Mouse (Mus musculus): ENCODE results near the gene Ripor1. TPM values are rescaled to one million over a fixed set of nuclear protein-coding genes. Genes with fewer than 3 reads are reported as not detected.

Ripor1 gene
- polyA plus RNA-seq, 1 experiment from 2014 or later, result 44.4 TPM

DNA sequence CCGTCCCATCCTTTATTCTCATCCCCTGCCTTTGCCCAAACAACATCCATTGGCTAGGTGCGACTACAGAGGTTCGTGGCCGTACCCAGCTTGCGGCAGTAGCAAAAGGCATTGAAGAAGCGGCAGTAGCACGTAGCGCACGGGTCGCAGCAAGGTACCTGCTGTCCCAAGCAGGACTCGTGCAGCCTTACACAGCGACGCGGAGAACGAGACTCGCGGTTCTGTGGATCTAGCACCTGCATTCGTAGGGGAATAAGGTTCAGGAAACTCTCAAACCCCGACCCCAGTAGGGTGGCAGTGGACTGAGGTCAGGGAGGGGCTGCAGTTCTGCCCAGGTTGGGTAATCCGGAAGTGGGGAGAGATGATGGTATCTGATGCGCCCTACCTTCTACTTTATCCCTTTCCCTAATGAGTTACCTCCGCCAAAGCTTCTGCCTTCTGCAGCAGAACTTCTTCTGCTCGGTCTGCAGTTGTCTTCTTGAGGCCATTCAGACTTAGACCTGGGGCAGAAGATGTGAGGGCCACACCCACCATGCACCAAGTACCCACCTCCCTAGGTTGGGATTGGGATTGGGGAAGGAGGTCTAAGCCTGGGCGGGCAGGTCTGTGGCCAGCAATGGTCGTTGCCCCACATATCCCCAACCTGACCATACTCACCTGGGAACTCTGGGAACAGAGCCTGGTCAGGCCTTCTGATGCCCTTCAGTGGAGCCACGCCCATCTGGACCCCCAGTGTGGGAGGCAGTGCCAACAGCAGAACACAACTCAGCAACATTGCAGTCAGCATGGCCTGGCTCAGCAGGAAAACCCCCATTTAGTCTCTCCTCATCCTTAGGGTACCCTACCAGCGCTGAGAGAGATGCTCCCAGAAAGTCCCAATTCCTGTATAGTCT lies 38.1 kb upstream of the Ripor1 start:
- peak; percentile 23 for DNase-seq (ENCODE audit: low spot score)
- no peaks in the 10 kb centered on the region for H3K9me3 ChIP-seq (replicated peaks; ENCODE audit: low read length)
- peaks cover 4% of the 10 kb centered on the region; the same call in 1 of the 2 replicates for H3K4me1 ChIP-seq (replicated peaks; ENCODE audit: insufficient read depth, low read length)
- no peak for TF ChIP-seq CTCF (IDR thresholded peaks at IDR 0.05; ENCODE audit: low read depth)
- peak overlapping the region; percentile 61 for H3K9ac ChIP-seq (ENCODE audit: low read depth, low read length)
- no peaks in the 10 kb centered on the region for H3K27me3 ChIP-seq (ENCODE audit: insufficient read depth, low read length)
- H3K4me2 ChIP-seq (ENCODE audit: low read length), result peak overlapping the region; percentile 65
- no peak overlapping the region for H3K27ac ChIP-seq
- peak overlapping the region; percentile 83 for H3K4me3 ChIP-seq (replicated peaks; ENCODE audit: low read depth, low read length)
- ATAC-seq (replicated peaks; ENCODE audit: low FRiP score, low read depth), result no peak
- no peaks in the 10 kb centered on the region for H3K36me3 ChIP-seq (ENCODE audit: insufficient read depth, low read length)
- WGBS, result 32% methylated on average over 27 of the region's 27 CpGs

DNA sequence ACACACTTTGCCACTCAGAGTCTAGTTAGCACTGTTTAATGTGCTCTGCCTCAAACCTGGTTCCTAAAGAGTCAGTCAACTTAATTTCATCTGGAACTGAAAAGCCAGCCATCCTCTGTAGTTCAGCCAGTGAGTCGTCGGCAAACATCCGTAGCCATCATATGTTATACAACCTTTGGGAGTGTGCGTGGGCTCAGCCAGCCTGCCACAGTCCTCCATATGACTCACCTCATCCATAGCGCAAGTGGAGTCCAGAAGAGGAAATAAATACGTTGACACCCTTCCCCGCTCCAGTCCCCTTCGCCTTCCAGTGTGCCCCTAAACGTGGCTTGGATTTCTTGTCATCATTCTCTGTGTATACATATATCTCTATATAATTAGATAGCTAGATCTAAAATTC lies 33.2 kb upstream of the Ripor1 start:
- no peaks in the 10 kb centered on the region for H3K9me3 ChIP-seq (replicated peaks; ENCODE audit: low read length)
- 88% methylated on average over 9 of the region's 9 CpGs for WGBS
- H3K27me3 ChIP-seq (ENCODE audit: insufficient read depth, low read length), result no peaks in the 10 kb centered on the region
- H3K4me2 ChIP-seq (ENCODE audit: low read length), result no peak overlapping the region
- no peak overlapping the region for H3K4me3 ChIP-seq (replicated peaks; ENCODE audit: low read depth, low read length)
- no peaks in the 10 kb centered on the region for H3K4me1 ChIP-seq (replicated peaks; ENCODE audit: insufficient read depth, low read length)
- H3K9ac ChIP-seq (ENCODE audit: low read depth, low read length), result no peak overlapping the region
- H3K27ac ChIP-seq, result no peak overlapping the region
- TF ChIP-seq CTCF (IDR thresholded peaks at IDR 0.05; ENCODE audit: low read depth), result no peak
- ATAC-seq (replicated peaks; ENCODE audit: low FRiP score, low read depth), result no peak
- no peaks in the 10 kb centered on the region for H3K36me3 ChIP-seq (ENCODE audit: insufficient read depth, low read length)
- DNase-seq (ENCODE audit: low spot score), result no peak

DNA sequence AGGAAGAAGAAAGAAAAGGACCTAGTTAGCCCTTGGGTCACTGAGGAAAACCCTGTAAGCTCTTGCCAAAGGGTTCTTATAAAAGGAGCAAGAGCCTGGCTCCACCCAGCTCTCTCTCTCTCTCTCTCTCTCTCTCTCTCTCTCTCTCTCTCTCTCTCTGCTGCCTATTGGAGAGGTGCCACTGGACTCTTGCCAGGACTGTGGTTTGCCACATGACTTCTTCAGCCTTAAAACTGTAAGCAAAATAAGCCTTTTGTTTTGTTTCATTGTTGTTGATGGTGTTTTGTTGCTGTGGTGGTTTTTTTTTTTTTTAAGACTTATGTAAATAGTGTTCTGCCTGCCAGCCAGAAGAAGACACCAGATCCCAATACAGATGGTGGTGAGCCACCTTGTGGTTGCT lies 31.6 kb upstream of the Ripor1 start:
- Histone ChIP-seq H3K4me1 (replicated peaks; ENCODE audit: insufficient read depth, low read length) (no peaks in the 10 kb centered on the region), H3K36me3 (ENCODE audit: insufficient read depth, low read length) (no peaks in the 10 kb centered on the region), H3K27ac (no peak overlapping the region), H3K4me3 (replicated peaks; ENCODE audit: low read depth, low read length) (no peak overlapping the region), H3K9ac (ENCODE audit: low read depth, low read length) (no peak overlapping the region), H3K27me3 (ENCODE audit: insufficient read depth, low read length) (no peaks in the 10 kb centered on the region), H3K4me2 (ENCODE audit: low read length) (no peak overlapping the region), H3K9me3 (replicated peaks; ENCODE audit: low read length) (no peaks in the 10 kb centered on the region)
- ATAC-seq (replicated peaks; ENCODE audit: low FRiP score, low read depth) (no peak), DNase-seq (ENCODE audit: low spot score) (no peak)
- TF ChIP-seq CTCF (IDR thresholded peaks at IDR 0.05; ENCODE audit: low read depth), result no peak

DNA sequence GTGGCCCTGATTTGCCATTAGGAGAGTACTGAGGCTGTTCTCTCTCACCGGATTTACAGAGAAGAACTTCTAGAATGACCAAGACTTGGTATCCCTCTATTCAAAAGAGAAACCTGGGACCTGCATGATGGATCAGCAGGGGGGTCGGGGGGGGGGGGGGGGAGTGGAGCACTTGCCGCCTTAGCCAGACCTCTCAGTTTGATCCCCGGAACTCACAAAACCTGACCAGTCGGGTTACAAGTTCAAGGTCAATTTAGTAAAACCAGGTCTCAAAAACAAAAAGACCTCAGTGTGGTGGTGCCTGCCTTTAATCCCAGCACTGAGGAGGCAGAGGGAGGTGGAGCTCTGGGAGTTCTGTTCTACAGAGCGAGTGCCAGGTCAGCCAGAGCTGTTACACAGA lies 30.3 kb upstream of the Ripor1 start:
- no peak overlapping the region for H3K9ac ChIP-seq (ENCODE audit: low read depth, low read length)
- ATAC-seq (replicated peaks; ENCODE audit: low FRiP score, low read depth) (no peak), DNase-seq (ENCODE audit: low spot score) (no peak)
- H3K36me3 ChIP-seq (ENCODE audit: insufficient read depth, low read length), result no peaks in the 10 kb centered on the region
- TF ChIP-seq CTCF (IDR thresholded peaks at IDR 0.05; ENCODE audit: low read depth), result no peak
- no peak overlapping the region for H3K27ac ChIP-seq
- no peaks in the 10 kb centered on the region for H3K4me1 ChIP-seq (replicated peaks; ENCODE audit: insufficient read depth, low read length)
- no peak overlapping the region for H3K4me2 ChIP-seq (ENCODE audit: low read length)
- no peaks in the 10 kb centered on the region for H3K9me3 ChIP-seq (replicated peaks; ENCODE audit: low read length)
- H3K27me3 ChIP-seq (ENCODE audit: insufficient read depth, low read length), result no peaks in the 10 kb centered on the region
- 42% methylated on average over 6 of the region's 6 CpGs for WGBS
- no peak overlapping the region for H3K4me3 ChIP-seq (replicated peaks; ENCODE audit: low read depth, low read length)

DNA sequence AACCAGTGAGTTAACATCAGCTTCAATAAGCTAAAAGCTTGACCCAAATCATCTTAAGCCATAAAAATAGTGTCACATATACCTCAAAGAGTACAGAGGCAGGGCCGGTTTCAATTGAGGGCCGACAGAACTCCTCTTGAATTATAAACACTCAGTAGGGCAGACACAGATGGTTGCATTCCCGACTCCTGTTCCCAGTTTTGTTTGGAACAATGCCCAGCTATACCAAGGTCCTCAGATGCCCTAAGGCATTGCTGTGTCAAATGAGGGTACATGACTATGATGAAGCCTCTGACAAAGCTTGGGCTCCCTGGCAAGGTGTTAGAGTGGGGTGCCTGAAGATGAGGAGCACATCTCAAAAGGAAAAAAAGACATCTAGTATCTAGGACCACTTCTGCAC lies 29.5 kb upstream of the Ripor1 start:
- ATAC-seq (replicated peaks; ENCODE audit: low FRiP score, low read depth) (no peak), DNase-seq (ENCODE audit: low spot score) (no peak)
- no peak overlapping the region for H3K9ac ChIP-seq (ENCODE audit: low read depth, low read length)
- H3K4me1 ChIP-seq (replicated peaks; ENCODE audit: insufficient read depth, low read length), result no peaks in the 10 kb centered on the region
- H3K27ac ChIP-seq, result no peak overlapping the region
- 40% methylated on average over 3 of the region's 3 CpGs for WGBS
- H3K9me3 ChIP-seq (replicated peaks; ENCODE audit: low read length), result no peaks in the 10 kb centered on the region
- H3K4me3 ChIP-seq (replicated peaks; ENCODE audit: low read depth, low read length), result no peak overlapping the region
- H3K4me2 ChIP-seq (ENCODE audit: low read length), result no peak overlapping the region
- no peaks in the 10 kb centered on the region for H3K27me3 ChIP-seq (ENCODE audit: insufficient read depth, low read length)
- no peak for TF ChIP-seq CTCF (IDR thresholded peaks at IDR 0.05; ENCODE audit: low read depth)
- H3K36me3 ChIP-seq (ENCODE audit: insufficient read depth, low read length), result no peaks in the 10 kb centered on the region

DNA sequence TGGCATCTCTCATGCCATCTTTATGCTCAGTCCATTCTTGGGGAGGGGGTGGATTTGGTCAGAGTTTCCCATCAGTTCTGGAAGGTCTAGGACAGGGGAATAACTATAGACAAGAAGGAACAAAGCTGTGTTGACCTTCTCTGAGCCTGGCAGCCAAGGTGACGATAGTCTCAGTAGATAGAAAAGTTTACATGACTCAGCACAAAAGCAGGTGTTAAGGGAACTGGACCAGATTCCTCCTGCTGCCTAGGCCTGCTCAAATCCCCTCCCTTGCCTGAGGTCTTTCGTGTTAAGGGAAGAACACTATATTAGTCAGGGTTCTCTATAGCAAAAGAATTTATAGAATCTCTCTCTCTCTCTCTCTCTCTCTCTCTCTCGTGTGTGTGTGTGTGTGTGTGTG lies 25.3 kb upstream of the Ripor1 start:
- H3K27me3 ChIP-seq (ENCODE audit: insufficient read depth, low read length), result no peaks in the 10 kb centered on the region
- no peak overlapping the region for H3K4me3 ChIP-seq (replicated peaks; ENCODE audit: low read depth, low read length)
- no peak for DNase-seq (ENCODE audit: low spot score)
- no peaks in the 10 kb centered on the region for H3K4me1 ChIP-seq (replicated peaks; ENCODE audit: insufficient read depth, low read length)
- no peak for ATAC-seq (replicated peaks; ENCODE audit: low FRiP score, low read depth)
- WGBS, result 81% methylated on average over 3 of the region's 3 CpGs
- H3K9me3 ChIP-seq (replicated peaks; ENCODE audit: low read length), result no peaks in the 10 kb centered on the region
- H3K4me2 ChIP-seq (ENCODE audit: low read length), result no peak overlapping the region
- no peak overlapping the region for H3K27ac ChIP-seq
- no peaks in the 10 kb centered on the region for H3K36me3 ChIP-seq (ENCODE audit: insufficient read depth, low read length)
- no peak for TF ChIP-seq CTCF (IDR thresholded peaks at IDR 0.05; ENCODE audit: low read depth)
- no peak overlapping the region for H3K9ac ChIP-seq (ENCODE audit: low read depth, low read length)

Data from kidney, postnatal 0 days (tissue).